Mouse (Mus musculus) limb, embryonic 14.5 days (tissue): ENCODE measurements around the gene Actn4. TPM values are rescaled to one million over a fixed set of nuclear protein-coding genes. Genes with fewer than 3 reads are reported as not detected.

ENCODE experiments used
- ATAC-seq: fragments of 200-750 bp; cut with Nextera tagmentation; 2 replicates; pipeline ENCODE4 v1.8.0; 2017; ENCODE audit warnings: low read depth, moderate number of reproducible peaks, moderate TSS enrichment; ENCODE audit not compliant: low FRiP score
- DNase-seq: peaks from one replicate; pipeline ENCODE4 v3.0.0-alpha.2; 2015; ENCODE audit warnings: low spot score
- H3K27ac ChIP-seq: fragments of 300-500 bp; sonication (generic); replicated peaks from 2 replicates; pipeline ENCODE4 v1.5.1; 2014; ENCODE audit warnings: low read depth, mild to moderate bottlenecking, low read length, moderate library complexity, mixed read lengths
- H3K27me3 ChIP-seq: fragments of 300-500 bp; sonication (generic); 2 replicates; pipeline ENCODE4 v1.6.1; 2014; ENCODE audit warnings: low read length, mixed read lengths; ENCODE audit not compliant: control insufficient read depth, insufficient read depth
- H3K36me3 ChIP-seq: fragments of 300-500 bp; sonication (generic); 2 replicates; pipeline ENCODE4 v1.6.1; 2014; ENCODE audit warnings: mild to moderate bottlenecking, low read length, moderate library complexity, mixed read lengths; ENCODE audit not compliant: control insufficient read depth, insufficient read depth
- H3K4me1 ChIP-seq: fragments of 300-500 bp; sonication (generic); 2 replicates; pipeline ENCODE4 v1.6.1; 2014; ENCODE audit warnings: antibody characterized with exemption, low read length, mixed read lengths; ENCODE audit not compliant: control insufficient read depth, insufficient read depth
- H3K4me2 ChIP-seq: fragments of 300-500 bp; sonication (generic); replicated peaks from 2 replicates; pipeline ENCODE4 v1.6.1; 2014; ENCODE audit warnings: low read depth, mild to moderate bottlenecking, low read length, moderate library complexity; ENCODE audit not compliant: severe bottlenecking
- H3K4me3 ChIP-seq: fragments of 300-500 bp; sonication (generic); replicated peaks from 2 replicates; pipeline ENCODE4 v1.5.1; 2014; ENCODE audit warnings: low read length
- H3K9ac ChIP-seq: fragments of 300-500 bp; sonication (generic); 2 replicates; pipeline ENCODE4 v1.6.1; 2014; ENCODE audit warnings: mild to moderate bottlenecking, low read depth, low read length, moderate library complexity; ENCODE audit not compliant: severe bottlenecking
- H3K9me3 ChIP-seq: fragments of 300-500 bp; sonication (generic); 2 replicates; pipeline ENCODE4 v1.6.1; 2016; ENCODE audit warnings: low read length; ENCODE audit not compliant: control insufficient read depth
- POLR2A ChIP-seq: fragments of 200-500 bp; IDR thresholded peaks from 2 replicates; pipeline ENCODE4 v1.8.0; 2012; ENCODE audit warnings: inconsistent platforms, mild to moderate bottlenecking, moderate library complexity, borderline replicate concordance; ENCODE audit not compliant: insufficient read depth, insufficient read length; ENCODE audit errors: extremely low read depth
- WGBS: fragments of 180-500 bp; shearing (Covaris S2); extraction: QIAGEN DNeasy Blood & Tissue Kit; methylation state at CpG from one replicate; pipeline ENCODE4 v1.1.7; 2014; 5-methylcytosine and 5-hydroxymethylcytosine counted together
- polyA plus RNA-seq, 2 experiments: library from polyadenylated mRNA; depleted of rRNA in 1 of 2; stranded (reverse) in 1 of 2; unstranded in 1 of 2; fragments of >200 nt; fragmentation: Nextera tagmentation in 1 of 2; extraction: Ambion mirVana in 1 of 2; gene quantifications; 2 replicates each; pipeline versions ENCODE4 v1.2.1 to v1.2.3; 2012 to 2014

The Actn4 gene
- polyA plus RNA-seq, 2 experiments: 268 to 295 TPM

- Histone ChIP-seq H3K36me3 (no peaks in the 10 kb centered on the region), H3K4me2 (no peak overlapping the region), H3K27me3 (no peaks in the 10 kb centered on the region), H3K27ac (no peak overlapping the region), H3K4me1 (no peaks in the 10 kb centered on the region), H3K4me3 (no peak overlapping the region), H3K9me3 (no peaks in the 10 kb centered on the region), H3K9ac (no peak overlapping the region)
- DNase-seq: no peak
- TF ChIP-seq POLR2A: no peak
- WGBS: 62% methylated on average over 7 of the region's 7 CpGs
- no peak for ATAC-seq
Observed at GRCm38 (mm10) chr7:28879606-28880005, 82.5 kb downstream of the Actn4 start.

GRCm38 (mm10) chr7:28877856-28878255 lies 84.3 kb downstream of the Actn4 start:
- Histone ChIP-seq H3K9me3 (no peaks in the 10 kb centered on the region), H3K27ac (no peak overlapping the region), H3K27me3 (no peaks in the 10 kb centered on the region), H3K36me3 (no peaks in the 10 kb centered on the region), H3K4me2 (no peak overlapping the region), H3K4me1 (no peaks in the 10 kb centered on the region), H3K9ac (no peak overlapping the region), H3K4me3 (no peak overlapping the region)
- ATAC-seq (no peak), DNase-seq (no peak)
- TF ChIP-seq POLR2A: no peak
- whole genome bisulfite sequencing: 63% methylated on average over 4 of the region's 4 CpGs

GRCm38 (mm10) chr7:28877155-28877554 lies 85.0 kb downstream of the Actn4 start:
- Histone ChIP-seq H3K4me3 (no peak overlapping the region), H3K9ac (no peak overlapping the region), H3K27ac (no peak overlapping the region), H3K4me1 (no peaks in the 10 kb centered on the region), H3K9me3 (no peaks in the 10 kb centered on the region), H3K27me3 (no peaks in the 10 kb centered on the region), H3K36me3 (no peaks in the 10 kb centered on the region), H3K4me2 (no peak overlapping the region)
- no peak for DNase-seq
- no peak for TF ChIP-seq POLR2A
- no peak for ATAC-seq
- 86% methylated on average over 7 of the region's 7 CpGs for WGBS

- Histone ChIP-seq H3K36me3 (no peaks in the 10 kb centered on the region), H3K4me1 (no peaks in the 10 kb centered on the region), H3K27ac (no peak overlapping the region), H3K27me3 (no peaks in the 10 kb centered on the region), H3K9ac (no peak overlapping the region), H3K9me3 (no peaks in the 10 kb centered on the region), H3K4me3 (no peak overlapping the region), H3K4me2 (no peak overlapping the region)
- 78% methylated on average over 4 of the region's 4 CpGs for WGBS
- ATAC-seq (no peak), DNase-seq (no peak)
- no peak for TF ChIP-seq POLR2A
Observed at GRCm38 (mm10) chr7:28876099-28876498, 86.0 kb downstream of the Actn4 start.

- Histone ChIP-seq H3K27ac (no peak overlapping the region), H3K9me3 (no peaks in the 10 kb centered on the region), H3K4me3 (no peak overlapping the region), H3K4me2 (no peak overlapping the region), H3K4me1 (no peaks in the 10 kb centered on the region), H3K27me3 (no peaks in the 10 kb centered on the region), H3K9ac (no peak overlapping the region), H3K36me3 (no peaks in the 10 kb centered on the region)
- 45% methylated on average over 2 of the region's 2 CpGs for WGBS
- DNase-seq: no peak
- no peak for TF ChIP-seq POLR2A
- no peak for ATAC-seq
Observed at GRCm38 (mm10) chr7:28874565-28874964, 87.6 kb downstream of the Actn4 start.
